Mouse (Mus musculus): Measurements from ENCODE around the gene Ptprs.

Gene Ptprs

DNA sequence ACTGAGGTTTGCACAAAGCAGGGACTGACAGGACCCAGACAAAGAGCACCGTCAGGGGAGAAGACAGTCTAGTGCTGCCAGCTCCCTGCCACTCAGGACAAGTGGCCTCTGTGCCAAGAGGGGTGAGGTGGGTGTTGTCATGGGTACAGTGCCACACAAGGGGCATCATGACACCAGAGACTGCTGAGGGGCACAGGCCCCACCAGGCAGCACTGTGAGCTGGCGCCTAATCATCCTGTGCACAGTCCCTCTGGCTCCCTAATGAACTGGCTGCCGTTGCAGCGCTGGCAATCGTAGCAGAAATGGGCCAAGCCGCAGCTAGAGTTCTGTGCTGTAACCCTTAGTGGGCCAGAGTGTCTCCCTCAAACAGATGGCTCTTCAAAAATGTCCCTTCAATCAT, 96.0 kb downstream of the Ptprs start:
- DNase-seq (ENCODE audit: low spot score in 2 of 2): no peak

DNA sequence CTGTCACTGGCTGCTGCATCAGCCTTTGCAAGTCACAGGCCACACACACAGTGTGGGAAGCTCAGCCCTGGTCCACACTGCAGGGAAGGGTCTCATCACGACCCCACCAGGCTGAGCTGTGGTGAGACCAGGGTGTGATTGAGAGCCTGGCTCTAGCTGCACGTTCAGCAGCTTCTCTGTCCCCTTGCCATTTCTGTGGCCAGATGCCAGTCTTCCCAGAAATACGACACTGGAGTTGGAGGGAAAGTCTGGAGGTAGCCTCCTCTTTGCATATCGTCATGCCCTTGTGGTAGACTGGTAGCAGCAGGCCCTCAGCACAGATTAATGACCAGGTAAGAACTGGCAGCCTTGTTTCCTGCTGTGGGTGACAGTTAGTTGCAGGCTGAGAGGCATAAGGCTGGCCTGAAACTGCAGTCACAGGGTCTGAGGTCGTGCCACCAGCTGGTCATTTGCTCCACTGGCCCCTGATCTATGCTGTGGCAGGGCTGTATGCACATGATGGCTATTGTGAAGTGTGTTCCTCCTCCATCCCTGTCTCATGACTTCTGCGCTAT, 96.9 kb downstream of the Ptprs start:
- DNase-seq (ENCODE audit: low spot score in 2 of 2): no peak

DNA sequence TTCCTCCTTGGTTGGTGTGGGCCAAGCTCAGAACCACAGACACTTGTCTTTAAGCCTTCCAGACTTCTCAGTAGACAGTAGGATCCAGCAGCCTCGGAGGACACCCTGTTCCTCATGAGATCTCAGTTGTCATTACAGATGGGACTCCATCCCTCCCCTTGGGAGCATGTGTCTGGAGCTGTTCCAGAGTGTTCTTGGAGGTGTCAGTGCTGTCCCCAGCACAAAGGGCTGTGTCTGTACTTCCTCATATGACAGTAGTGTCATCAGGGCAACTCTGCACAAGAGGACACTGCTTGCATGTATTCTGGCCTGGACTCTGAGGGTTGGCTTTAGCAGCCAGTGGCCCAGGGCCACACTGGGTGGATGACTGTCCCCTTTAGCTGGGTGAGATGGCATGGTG, 101.4 kb downstream of the Ptprs start:
- no peak for DNase-seq (ENCODE audit: low spot score in 2 of 2)

DNA sequence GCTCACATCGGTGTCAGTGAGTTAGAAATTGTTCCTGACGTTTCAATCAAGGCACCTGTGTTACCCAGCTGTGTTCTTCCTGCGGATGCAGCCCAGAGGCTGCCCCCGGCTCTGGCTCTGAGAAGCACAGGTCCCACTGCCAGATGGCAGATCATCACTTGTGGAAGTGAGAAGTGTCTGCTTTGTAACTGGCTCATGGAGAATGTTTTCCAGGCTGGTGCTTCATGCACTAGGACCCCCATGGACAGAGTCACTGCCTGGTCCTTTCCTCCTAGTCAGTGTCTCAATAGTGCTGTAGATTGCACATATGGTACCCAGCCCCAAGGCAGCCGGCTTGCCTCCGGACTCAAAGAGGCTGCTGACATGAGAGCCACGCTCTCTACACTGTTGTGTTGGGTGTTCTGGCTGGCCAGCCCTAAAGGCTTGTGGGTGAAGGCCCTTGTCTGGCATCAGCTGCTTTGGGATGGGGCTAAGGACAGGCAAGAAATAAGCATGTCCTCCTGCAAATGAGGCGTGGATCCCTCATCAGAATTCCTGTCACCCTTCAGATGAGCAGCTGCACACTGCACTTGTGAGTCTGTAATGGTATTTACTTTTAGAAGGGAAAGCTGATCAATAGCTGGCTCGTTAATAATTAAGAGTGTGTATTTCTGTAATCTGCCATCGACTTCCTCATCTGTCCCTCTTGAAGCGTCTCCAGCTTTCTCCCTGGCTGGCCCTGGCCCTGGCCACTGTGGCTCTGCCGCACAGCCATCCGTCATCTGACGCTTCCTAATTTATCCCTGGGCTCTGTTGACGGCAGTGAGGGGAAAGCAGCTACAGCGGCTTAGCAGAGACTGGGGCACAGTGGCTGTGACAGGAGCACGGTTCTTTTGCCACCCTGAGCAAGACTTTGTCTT, 102.9 kb downstream of the Ptprs start:
- DNase-seq (ENCODE audit: low spot score in 2 of 2): no peak

DNA sequence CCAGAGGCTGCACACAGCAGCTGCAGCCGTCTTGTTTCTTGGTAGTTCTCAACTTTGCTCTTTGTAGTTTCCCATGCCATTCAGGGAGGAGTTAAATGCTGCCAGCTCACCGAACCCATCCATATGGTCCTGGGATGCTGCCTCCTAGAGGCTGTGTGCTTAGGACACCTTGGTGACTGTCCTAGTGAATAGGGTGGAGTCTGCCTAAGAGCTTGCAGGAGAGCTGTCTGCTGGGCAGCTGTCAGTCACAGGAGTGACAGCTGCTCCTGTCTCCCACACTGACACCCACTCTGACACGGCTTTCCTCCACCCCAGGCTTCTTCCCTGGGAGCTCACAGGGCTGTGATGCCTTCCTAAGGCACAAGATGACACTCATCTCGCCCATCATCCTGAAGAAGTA, 104.2 kb downstream of the Ptprs start:
- no peak for DNase-seq (ENCODE audit: low spot score in 2 of 2)

DNA sequence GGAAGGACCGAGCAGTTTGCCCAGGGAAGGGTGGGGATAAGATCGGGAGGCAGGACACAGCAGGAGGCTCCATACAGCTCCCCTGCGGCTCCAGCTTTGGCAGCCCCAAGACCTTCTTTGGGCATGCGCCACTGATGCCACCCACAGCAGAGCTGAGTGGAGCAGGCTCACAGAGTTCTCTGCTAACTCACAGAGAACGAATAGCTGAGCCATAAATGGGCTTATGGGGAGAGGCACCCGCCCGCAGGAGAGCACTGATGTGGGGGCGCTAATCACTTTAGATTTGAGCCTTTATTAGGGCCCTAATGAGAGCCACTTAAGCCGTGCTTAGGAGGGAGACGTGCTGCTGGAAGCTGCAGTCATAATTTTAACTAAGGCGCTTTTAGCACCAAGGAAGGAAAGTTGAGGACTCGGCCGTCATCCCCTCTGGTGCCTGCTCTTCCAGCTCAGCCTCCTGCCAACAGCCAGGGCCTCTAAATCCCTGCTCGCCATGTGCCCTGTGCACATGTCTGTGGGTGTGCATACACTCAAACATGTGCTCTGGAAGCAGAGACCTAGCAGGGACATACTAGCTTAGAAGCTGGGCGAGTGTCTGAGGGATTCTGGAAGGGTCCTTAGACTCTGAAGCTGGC, 105.1 kb downstream of the Ptprs start:
- no peak for DNase-seq (ENCODE audit: low spot score in 2 of 2)

DNA sequence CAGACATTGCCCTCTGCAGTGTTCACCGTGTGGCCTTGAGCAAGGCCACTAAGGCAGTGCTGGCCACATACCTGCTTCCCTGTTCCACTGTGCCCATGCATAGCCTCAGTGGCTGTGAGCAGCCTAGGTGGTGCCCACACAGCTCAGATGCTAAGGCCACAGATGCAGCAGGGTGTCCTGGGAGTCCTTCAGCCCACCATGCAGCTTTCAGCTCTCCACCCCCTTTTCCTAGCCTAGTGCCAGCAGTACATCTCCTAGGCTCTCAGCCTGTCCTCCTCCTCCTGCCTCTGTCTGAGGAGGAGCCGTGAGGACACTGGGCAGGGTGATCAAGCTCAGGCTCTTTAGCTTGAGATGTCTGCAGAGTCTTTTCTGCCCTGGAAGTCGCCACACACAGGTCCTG, 106.2 kb downstream of the Ptprs start:
- no peak for DNase-seq (ENCODE audit: low spot score in 2 of 2)

DNA sequence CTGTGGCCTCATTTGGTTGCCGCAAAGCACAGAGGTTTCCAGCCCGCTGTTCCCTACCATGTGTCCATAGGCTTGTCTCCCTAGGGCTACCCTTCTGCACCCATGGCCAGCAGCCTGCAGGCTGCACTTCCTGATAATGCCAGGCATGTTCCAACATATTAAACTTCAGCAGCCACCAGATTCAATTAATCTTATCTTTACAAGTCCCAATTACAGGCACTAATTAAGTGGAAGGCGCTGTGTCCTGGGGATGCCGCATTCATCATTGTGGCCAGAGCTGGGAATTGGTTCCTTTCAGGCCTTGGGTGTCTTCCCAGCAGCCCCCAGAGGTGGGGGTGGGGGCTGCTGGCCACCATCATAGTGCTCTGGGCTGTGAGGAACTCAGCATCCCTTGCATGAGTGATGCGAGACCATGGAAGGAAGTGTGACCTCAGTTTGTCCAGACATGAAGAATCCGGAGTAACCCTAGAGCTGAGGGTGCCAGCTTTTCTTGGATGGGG, 107.9 kb downstream of the Ptprs start:
- DNase-seq (ENCODE audit: low spot score in 2 of 2): no peak

DNA sequence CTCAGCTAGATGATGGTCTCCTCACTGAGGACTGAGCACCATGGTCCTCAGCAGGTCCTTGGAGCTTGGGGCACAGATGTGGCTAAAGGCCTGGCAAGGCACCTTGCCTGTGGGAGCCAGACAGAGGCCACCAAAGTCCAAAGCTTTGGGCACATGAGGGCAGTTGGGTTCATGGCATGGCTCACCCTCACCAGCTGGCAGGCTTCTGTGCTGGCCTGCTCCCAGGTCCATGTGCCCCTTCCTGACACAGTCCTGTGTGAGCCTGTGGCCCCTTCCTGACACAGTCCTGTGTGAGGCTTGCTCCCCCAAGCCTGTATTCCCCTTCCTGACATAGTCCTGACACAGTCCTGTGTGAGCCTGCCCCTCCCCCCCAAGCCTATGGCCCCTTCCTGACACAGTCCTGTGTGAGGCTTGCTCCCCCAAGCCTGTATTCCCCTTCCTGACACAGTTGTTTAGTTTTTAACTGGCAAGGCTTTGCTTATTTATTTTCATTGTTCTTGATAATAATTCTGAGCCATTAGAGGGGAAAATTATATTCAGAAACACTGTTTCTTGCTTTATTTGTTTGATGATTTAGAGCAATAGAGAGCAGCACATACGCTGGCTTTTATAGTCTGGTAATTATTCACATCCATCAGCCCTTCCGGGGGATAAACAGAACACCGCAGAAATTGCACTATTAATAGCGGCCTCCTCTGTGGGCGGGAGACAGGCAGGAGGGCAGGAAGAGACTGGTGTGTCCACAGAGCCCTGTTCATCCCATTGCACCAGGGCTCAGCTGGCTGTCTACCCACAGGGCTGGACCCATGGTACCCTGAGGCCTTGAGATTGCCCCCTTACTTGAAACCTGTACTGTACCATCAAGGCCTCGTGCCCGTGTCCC, 110.3 kb downstream of the Ptprs start:
- no peak for DNase-seq (ENCODE audit: low spot score in 2 of 2)

All from natural killer cell, adult 2 months (primary cell).